Comparison of ENCODE assay signal across 16 mouse cellular contexts in genomic region chr8:116951369-116951768, GRCm38 (mm10). TPM values are rescaled to one million over a fixed set of nuclear protein-coding genes. Genes with fewer than 3 reads are reported as not detected.
A peak's percentile ranks its signal among the peaks of the same experiment; 100 is the strongest.
DNase-seq lines count a peak whose midpoint lies in the region; ATAC-seq and TF ChIP-seq lines count a peak whose summit lies in the region.
"Had no signal": no experiment of that assay in that cellular context is flagged by ENCODE, and none has a peak within 500 bp of the region (broad histone marks: within the 10 kb centered on the region; RNA-seq: fewer than 3 reads in every experiment).

No protein-coding gene starts in this region.

- H3K27me3 ChIP-seq in lung, embryonic 14.5 days (ENCODE audit: insufficient read depth, low read length) = no peaks in the 10 kb centered on the region
- H3K27me3 ChIP-seq in stomach, postnatal 0 days (ENCODE audit: control insufficient read depth, insufficient read depth, low read length) = no peaks in the 10 kb centered on the region
- no peaks in the 10 kb centered on the region for H3K27me3 ChIP-seq in hindbrain, postnatal 0 days (ENCODE audit: insufficient read depth, low read length)

- H3K9ac ChIP-seq in lung, embryonic 14.5 days = no peak overlapping the region
- H3K9ac ChIP-seq in stomach, postnatal 0 days (ENCODE audit: low read length) = no peak overlapping the region
- no peak overlapping the region for H3K9ac ChIP-seq in hindbrain, postnatal 0 days (replicated peaks; ENCODE audit: low read length)
- H3K9ac ChIP-seq: hindbrain, embryonic 14.5 days had no signal

- H3K4me3 ChIP-seq in lung, embryonic 14.5 days (ENCODE audit: low read depth, low read length) = no peak overlapping the region
- no peak overlapping the region for H3K4me3 ChIP-seq in lung, adult 2 months (replicated peaks; ENCODE audit: extremely low read depth, low read depth, low read length)
- no peak overlapping the region for H3K4me3 ChIP-seq in stomach, postnatal 0 days (ENCODE audit: low read depth, low read length)
- H3K4me3 ChIP-seq in hindbrain, postnatal 0 days (ENCODE audit: low read length) = no peak overlapping the region

- no peak for TF ChIP-seq POLR2A in lung, adult 2 months (IDR thresholded peaks at IDR 0.05; ENCODE audit: borderline replicate concordance, extremely low read depth, low read depth, low read length)

- WGBS in lung, embryonic 14.5 days = 44% methylated on average over 5 of the region's 5 CpGs
- 40% methylated on average over 5 of the region's 5 CpGs for WGBS in lung, adult 2 months
- WGBS in stomach, postnatal 0 days = 31% methylated on average over 5 of the region's 5 CpGs
- 57% methylated on average over 5 of the region's 5 CpGs for WGBS in hindbrain, postnatal 0 days

- H3K4me2 ChIP-seq in lung, embryonic 14.5 days = no peak overlapping the region
- no peak overlapping the region for H3K4me2 ChIP-seq in stomach, postnatal 0 days (replicated peaks; ENCODE audit: low read depth)
- H3K4me2 ChIP-seq in hindbrain, postnatal 0 days (ENCODE audit: low read depth, low read length) = no peak overlapping the region
- H3K4me2 ChIP-seq: hindbrain, embryonic 14.5 days had no signal

- 0 out of 2 replicates have a peak, but pooled peaks cover 3% of the 10 kb centered on the region for H3K4me1 ChIP-seq in lung, embryonic 14.5 days (ENCODE audit: insufficient read depth)
- H3K4me1 ChIP-seq in lung, adult 2 months (ENCODE audit: control insufficient read depth, insufficient read depth, low read length) = peaks cover 5% of the 10 kb centered on the region; the same call in 1 of the 2 replicates
- H3K4me1 ChIP-seq in stomach, postnatal 0 days (replicated peaks; ENCODE audit: control insufficient read depth, insufficient read depth) = no peaks in the 10 kb centered on the region
- H3K4me1 ChIP-seq in hindbrain, postnatal 0 days (ENCODE audit: insufficient read depth, low read length) = no peaks in the 10 kb centered on the region

- H3K36me3 ChIP-seq in lung, embryonic 14.5 days (ENCODE audit: insufficient read depth) = peaks cover 35% of the 10 kb centered on the region
- peaks cover 9% of the 10 kb centered on the region for H3K36me3 ChIP-seq in stomach, postnatal 0 days (ENCODE audit: control insufficient read depth, insufficient read depth, low read length)
- peaks cover 22% of the 10 kb centered on the region; the same call in 1 of the 2 replicates for H3K36me3 ChIP-seq in hindbrain, postnatal 0 days (ENCODE audit: insufficient read depth, low read length)

- ATAC-seq in lung, embryonic 14.5 days (ENCODE audit: insufficient read depth) = peak; percentile 72
- peak; percentile 68 for ATAC-seq in stomach, postnatal 0 days (ENCODE audit: low FRiP score, low TSS enrichment)
- ATAC-seq in inflammation-experienced regulatory T-cells, adult 6 months = no peak
- no peak for ATAC-seq in hindbrain, postnatal 0 days

- TF ChIP-seq EP300 in stomach, postnatal 0 days (optimal IDR thresholded peaks at IDR 0.05) = no peak

- H3K9me3 ChIP-seq in lung, embryonic 14.5 days (ENCODE audit: low read depth, low read length) = no peaks in the 10 kb centered on the region
- no peaks in the 10 kb centered on the region for H3K9me3 ChIP-seq in stomach, postnatal 0 days (ENCODE audit: control insufficient read depth, low read length)
- no peaks in the 10 kb centered on the region for H3K9me3 ChIP-seq in hindbrain, postnatal 0 days (ENCODE audit: low read length)
- H3K9me3 ChIP-seq: G1E had no signal

- peak overlapping the region; percentile 27; the same call in 1 of the 2 replicates for H3K27ac ChIP-seq in lung, embryonic 14.5 days (ENCODE audit: low read depth)
- H3K27ac ChIP-seq in stomach, postnatal 0 days (replicated peaks) = no peak overlapping the region
- no peak overlapping the region for H3K27ac ChIP-seq in hindbrain, postnatal 0 days
- H3K27ac ChIP-seq: hindbrain, embryonic 14.5 days had no signal

- peak; percentile 24 for DNase-seq in adrenal gland, postnatal 14 days
- DNase-seq in adrenal gland, adult 8-10 months = no peak
- DNase-seq in lung, embryonic 14.5 days = peak; percentile 79
- no peak for DNase-seq in lung, adult 2 months
- peak; percentile 56 to 62 for DNase-seq in kidney, postnatal 36 days
- DNase-seq in stomach, postnatal 0 days (ENCODE audit: low spot score) = peak; percentile 65
- no peak for DNase-seq in hindbrain, postnatal 0 days (ENCODE audit: low spot score)
- DNase-seq: adrenal gland, postnatal 25 days; cerebellum, adult 9-11 months; liver; midbrain, embryonic 14.5 days; thymus, postnatal 36 days had no signal

- no peak for TF ChIP-seq CTCF in lung, embryonic 14.5 days (IDR thresholded peaks at IDR 0.05; ENCODE audit: low read depth)
- TF ChIP-seq CTCF in lung, adult 2 months (IDR thresholded peaks at IDR 0.05; ENCODE audit: insufficient read depth, low read length) = no peak
- TF ChIP-seq CTCF in stomach, postnatal 0 days (IDR thresholded peaks at IDR 0.05; ENCODE audit: low read depth) = no peak
- TF ChIP-seq CTCF in hindbrain, postnatal 0 days (IDR thresholded peaks at IDR 0.05; ENCODE audit: low read depth) = no peak

RNA-seq across cellular contexts. Expression of gene Atmin, which starts 8.2 kb away (rescaled TPM):
- 17.7 and 20.2 TPM in 2 replicates for total RNA-seq in adrenal gland, postnatal 14 days (2021)
- 10 to 100 TPM; 23.9 to 33.7 (median 30.8) TPM for total RNA-seq in adrenal gland, adult 8-10 months (2022)
- 15.4 and 15.8 TPM in 2 replicates for polyA plus RNA-seq in lung, embryonic 14.5 days (2014; fragmentation: Nextera tagmentation; extraction: Ambion mirVana)
- 13.9 and 15.9 TPM in 2 replicates for polyA plus RNA-seq in lung, adult 2 months (2012; rRNA removed)
- 6.1 and 6.2 TPM in 2 replicates for polyA plus RNA-seq in stomach, postnatal 0 days (2015; fragmentation: Nextera tagmentation; extraction: Ambion mirVana)
- 1 to 10 TPM; 7.5 to 9.0 (median 7.7) TPM for polyA plus RNA-seq in inflammation-experienced regulatory T-cells, adult 6 months (2017; shearing (Covaris generic))
- 40.7 and 47.3 TPM in 2 replicates for total RNA-seq in hindbrain, postnatal 0 days (2014; rRNA removed)
- 18.3 and 20.8 TPM in 2 replicates for polyA plus RNA-seq in hindbrain, postnatal 0 days (2015; fragmentation: Nextera tagmentation; extraction: Ambion mirVana)

RNA-seq across cellular contexts. Expression of gene 1700030J22Rik, which starts 27.4 kb away (rescaled TPM):
- total RNA-seq in adrenal gland, postnatal 14 days (2021) = 1.0 and 1.3 TPM in 2 replicates
- total RNA-seq in adrenal gland, adult 8-10 months (2022) = 1 to 10 TPM; 1.8 to 2.4 (median 2.1) TPM
- polyA plus RNA-seq in lung, embryonic 14.5 days (2014; fragmentation: Nextera tagmentation; extraction: Ambion mirVana) = 1.8 and 1.9 TPM in 2 replicates
- polyA plus RNA-seq in lung, adult 2 months (2012; rRNA removed) = 1.2 and 1.5 TPM in 2 replicates
- 0.45 and 0.56 TPM in 2 replicates for polyA plus RNA-seq in stomach, postnatal 0 days (2015; fragmentation: Nextera tagmentation; extraction: Ambion mirVana)
- polyA plus RNA-seq in inflammation-experienced regulatory T-cells, adult 6 months (2017; shearing (Covaris generic)) = under 1 TPM in 1 of 3 experiments, not detected in 2; 0.25 TPM
- total RNA-seq in hindbrain, postnatal 0 days (2014; rRNA removed) = 5.2 and 7.0 TPM in 2 replicates
- polyA plus RNA-seq in hindbrain, postnatal 0 days (2015; fragmentation: Nextera tagmentation; extraction: Ambion mirVana) = 5.7 and 5.8 TPM in 2 replicates
- total RNA-seq: neutrophil, adult 5-6 weeks had no signal

RNA-seq across cellular contexts. Expression of gene Cenpn, which starts 29.8 kb away (rescaled TPM):
- total RNA-seq in adrenal gland, postnatal 14 days (2021) = 6.5 and 6.9 TPM in 2 replicates
- total RNA-seq in adrenal gland, adult 8-10 months (2022) = 1 to 10 TPM; 2.5 to 5.8 (median 4.4) TPM
- polyA plus RNA-seq in lung, embryonic 14.5 days (2014; fragmentation: Nextera tagmentation; extraction: Ambion mirVana) = 53.9 and 58.9 TPM in 2 replicates
- 0.74 and 1.2 TPM in 2 replicates for polyA plus RNA-seq in lung, adult 2 months (2012; rRNA removed)
- 7.2 and 8.3 TPM in 2 replicates for polyA plus RNA-seq in stomach, postnatal 0 days (2015; fragmentation: Nextera tagmentation; extraction: Ambion mirVana)
- polyA plus RNA-seq in inflammation-experienced regulatory T-cells, adult 6 months (2017; shearing (Covaris generic)) = 10 to 100 TPM in 1 of 3 experiments, 1 to 10 TPM in 2; 3.3 to 22.4 (median 3.9) TPM
- total RNA-seq in hindbrain, postnatal 0 days (2014; rRNA removed) = 4.3 and 4.7 TPM in 2 replicates
- 8.4 and 9.8 TPM in 2 replicates for polyA plus RNA-seq in hindbrain, postnatal 0 days (2015; fragmentation: Nextera tagmentation; extraction: Ambion mirVana)

RNA-seq across cellular contexts. Expression of gene Cmc2, which starts 30.1 kb away (rescaled TPM):
- 45.4 and 50.7 TPM in 2 replicates for total RNA-seq in adrenal gland, postnatal 14 days (2021)
- total RNA-seq in adrenal gland, adult 8-10 months (2022) = 10 to 100 TPM; 46.5 to 55.8 (median 50.1) TPM
- polyA plus RNA-seq in lung, embryonic 14.5 days (2014; fragmentation: Nextera tagmentation; extraction: Ambion mirVana) = 88.2 and 92.6 TPM in 2 replicates
- polyA plus RNA-seq in lung, adult 2 months (2012; rRNA removed) = 4.8 and 8.1 TPM in 2 replicates
- 43.2 and 47.7 TPM in 2 replicates for polyA plus RNA-seq in stomach, postnatal 0 days (2015; fragmentation: Nextera tagmentation; extraction: Ambion mirVana)
- polyA plus RNA-seq in inflammation-experienced regulatory T-cells, adult 6 months (2017; shearing (Covaris generic)) = 10 to 100 TPM; 23.1 to 79.6 (median 36.6) TPM
- 12.6 and 16.8 TPM in 2 replicates for total RNA-seq in hindbrain, postnatal 0 days (2014; rRNA removed)
- 36.3 TPM in 2 replicates for polyA plus RNA-seq in hindbrain, postnatal 0 days (2015; fragmentation: Nextera tagmentation; extraction: Ambion mirVana)

RNA-seq across cellular contexts. Expression of gene Gcsh, which starts 42.0 kb away (rescaled TPM):
- total RNA-seq in adrenal gland, postnatal 14 days (2021) = 138 and 149 TPM in 2 replicates
- 100 to 1,000 TPM; 142 to 228 (median 186) TPM for total RNA-seq in adrenal gland, adult 8-10 months (2022)
- polyA plus RNA-seq in lung, embryonic 14.5 days (2014; fragmentation: Nextera tagmentation; extraction: Ambion mirVana) = 142 and 143 TPM in 2 replicates
- 10.2 and 14.7 TPM in 2 replicates for polyA plus RNA-seq in lung, adult 2 months (2012; rRNA removed)
- polyA plus RNA-seq in stomach, postnatal 0 days (2015; fragmentation: Nextera tagmentation; extraction: Ambion mirVana) = 87.5 and 89.3 TPM in 2 replicates
- polyA plus RNA-seq in inflammation-experienced regulatory T-cells, adult 6 months (2017; shearing (Covaris generic)) = 10 to 100 TPM; 23.8 to 29.5 (median 24.6) TPM
- total RNA-seq in hindbrain, postnatal 0 days (2014; rRNA removed) = 41.0 and 44.6 TPM in 2 replicates
- 128 and 131 TPM in 2 replicates for polyA plus RNA-seq in hindbrain, postnatal 0 days (2015; fragmentation: Nextera tagmentation; extraction: Ambion mirVana)

Comparison
In these comparisons a context has a peak if more than half of its experiments do, and no peak if none do; other contexts are left out.
1. DNase-seq: peak in adrenal gland, postnatal 14 days (single experiment), lung, embryonic 14.5 days (single experiment), kidney, postnatal 36 days (2 of 2) and stomach, postnatal 0 days (single experiment); none in adrenal gland, adult 8-10 months (single experiment), lung, adult 2 months (single experiment) and hindbrain, postnatal 0 days (single experiment).
2. ATAC-seq: peak in lung, embryonic 14.5 days (single experiment) and stomach, postnatal 0 days (single experiment); none in inflammation-experienced regulatory T-cells, adult 6 months (single experiment) and hindbrain, postnatal 0 days (single experiment).